Comparison of ENCODE assay signal across 8 mouse cellular contexts in the genomic region with DNA sequence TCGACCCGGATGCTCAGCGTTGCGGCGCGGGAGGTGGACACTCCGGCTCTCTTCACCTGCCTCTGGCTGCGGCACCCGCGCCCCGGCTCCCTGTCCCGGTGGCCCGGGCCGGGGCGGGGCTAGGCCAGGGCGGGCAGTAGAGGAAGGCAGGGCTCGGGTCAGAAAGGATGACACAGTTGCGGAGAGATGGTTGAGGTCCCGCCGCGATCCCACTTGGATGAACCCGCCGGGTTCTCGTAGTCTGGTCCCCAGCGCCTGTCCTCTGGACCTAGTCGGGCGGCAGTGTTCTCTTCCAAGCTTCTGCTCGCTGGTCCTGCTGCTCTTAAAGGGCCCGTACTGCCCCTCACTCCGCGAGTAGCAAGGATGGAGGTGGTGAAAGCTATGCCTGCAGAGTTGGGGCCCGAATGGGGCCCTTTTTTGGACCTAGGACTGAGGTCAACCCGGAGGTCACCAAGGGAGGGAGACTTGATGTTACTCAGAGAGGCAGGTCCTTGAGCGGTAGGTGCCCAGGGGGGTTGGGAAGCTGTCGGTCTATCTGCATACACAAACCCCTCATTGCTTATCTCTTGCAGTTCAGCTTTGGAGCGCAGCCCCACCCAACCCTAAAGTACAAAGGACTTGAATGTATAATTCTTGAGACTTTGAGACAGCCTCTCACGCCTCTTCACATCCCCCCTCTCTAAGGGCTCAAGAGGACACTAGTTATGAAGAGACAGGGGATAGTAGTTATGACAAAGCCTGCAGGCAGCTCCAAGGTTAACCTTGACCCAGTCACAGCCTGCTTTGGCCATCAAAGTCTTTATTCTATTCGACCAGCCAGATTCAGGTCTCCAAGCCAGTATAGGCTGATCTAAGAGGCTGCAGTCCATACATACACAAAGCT. TPM values are rescaled to one million over a fixed set of nuclear protein-coding genes. Genes with fewer than 3 reads are reported as not detected.
A peak's percentile ranks its signal among the peaks of the same experiment; 100 is the strongest.
DNase-seq lines count a peak whose midpoint lies in the region; ATAC-seq lines count a peak whose summit lies in the region.

A gene (minus strand): TSS at position 540 of the 883 bp plus-strand sequence.

- H3K9me3 ChIP-seq in lung, embryonic 16.5 days (ENCODE audit: control insufficient read depth, low read length) = no peaks in the 10 kb centered on the region
- no peaks in the 10 kb centered on the region for H3K9me3 ChIP-seq in liver, embryonic 16.5 days (replicated peaks; ENCODE audit: control insufficient read depth, low read length)

- peaks cover 18% of the 10 kb centered on the region for H3K27me3 ChIP-seq in lung, embryonic 16.5 days (ENCODE audit: control insufficient read depth, insufficient read depth, low read depth, low read length)
- H3K27me3 ChIP-seq in liver, embryonic 16.5 days (ENCODE audit: control insufficient read depth, insufficient read depth, low read depth, low read length) = no peaks in the 10 kb centered on the region; the same call in 1 of the 2 replicates

- no peak for DNase-seq in lung, postnatal 14 days
- DNase-seq in cerebellum, adult 8-10 months = peak; percentile 67
- DNase-seq in kidney, postnatal 14 days = peak; percentile 28
- peak; percentile 69 to 73 for DNase-seq in right cerebral cortex, postnatal 10 days (ENCODE audit: low spot score in 2 of 2)
- no peak for DNase-seq in thymus, postnatal 14 days

- ATAC-seq in lung, embryonic 16.5 days (ENCODE audit: low read depth) = peak; percentile 53
- ATAC-seq in frontal cortex, adult (ENCODE audit: low TSS enrichment) = peak; percentile 67
- ATAC-seq in liver, embryonic 16.5 days (ENCODE audit: low read depth) = peak; percentile 85

- 2% methylated on average over 38 of the region's 38 CpGs for WGBS in lung, embryonic 16.5 days
- WGBS in liver, embryonic 16.5 days (ENCODE audit: insufficient replicate concordance) = 1% methylated on average over 38 of the region's 38 CpGs

- H3K9ac ChIP-seq in lung, embryonic 16.5 days (ENCODE audit: low read length) = peak within 1 kb of the TSS; percentile 64
- peak within 1 kb of the TSS; percentile 95 for H3K9ac ChIP-seq in liver, embryonic 16.5 days (ENCODE audit: low read depth, low read length)

- no peak within 1 kb of the TSS for H3K27ac ChIP-seq in lung, embryonic 16.5 days (ENCODE audit: low read length)
- peak within 1 kb of the TSS; percentile 96 for H3K27ac ChIP-seq in liver, embryonic 16.5 days (ENCODE audit: low read length)

- peak within 1 kb of the TSS; percentile 55 for H3K4me3 ChIP-seq in lung, embryonic 16.5 days (ENCODE audit: low read length)
- peak within 1 kb of the TSS; percentile 75 for H3K4me3 ChIP-seq in liver, embryonic 16.5 days (ENCODE audit: low read depth, low read length)

- peaks cover 19% of the 10 kb centered on the region for H3K4me1 ChIP-seq in lung, embryonic 16.5 days (replicated peaks; ENCODE audit: control insufficient read depth, insufficient read depth, low read length)
- H3K4me1 ChIP-seq in liver, embryonic 16.5 days (ENCODE audit: control insufficient read depth, low read depth, low read length) = peaks cover 36% of the 10 kb centered on the region

- peak within 1 kb of the TSS; percentile 88 for H3K4me2 ChIP-seq in lung, embryonic 16.5 days (ENCODE audit: low read depth, low read length)
- peak within 1 kb of the TSS; percentile 88 for H3K4me2 ChIP-seq in liver, embryonic 16.5 days (ENCODE audit: low read depth, low read length)

- H3K36me3 ChIP-seq in lung, embryonic 16.5 days (ENCODE audit: control insufficient read depth, insufficient read depth, low read length) = peaks cover 10% of the 10 kb centered on the region; the same call in 1 of the 2 replicates
- H3K36me3 ChIP-seq in liver, embryonic 16.5 days (ENCODE audit: control insufficient read depth, insufficient read depth) = peaks cover 22% of the 10 kb centered on the region

RNA-seq across cellular contexts. Expression of the gene that starts here (rescaled TPM):
- polyA plus RNA-seq in lung, embryonic 16.5 days (2015; fragmentation: Nextera tagmentation; extraction: Ambion mirVana) = 1.4 and 2.1 TPM in 2 replicates
- polyA plus RNA-seq in liver, embryonic 16.5 days (2015; fragmentation: Nextera tagmentation; extraction: Ambion mirVana) = 16.0 and 17.9 TPM in 2 replicates

Comparison
In these comparisons a context has a peak if more than half of its experiments do, and no peak if none do; other contexts are left out.
1. DNase-seq: peak in cerebellum, adult 8-10 months (single experiment), kidney, postnatal 14 days (single experiment) and right cerebral cortex, postnatal 10 days (2 of 2); none in lung, postnatal 14 days (single experiment) and thymus, postnatal 14 days (single experiment).
2. Peak in every context shown above with its lines, with median percentiles within 50 percentile points of each other: ATAC-seq.